Mouse (Mus musculus) A20 (cell line): ENCODE data around the gene 4430402I18Rik.

Experiments used
- DNase-seq: peaks from one replicate; pipeline ENCODE4 v3.0.0-alpha.2; 2011; ENCODE audit warnings: low read depth, low spot score

The 4430402I18Rik gene

DNA sequence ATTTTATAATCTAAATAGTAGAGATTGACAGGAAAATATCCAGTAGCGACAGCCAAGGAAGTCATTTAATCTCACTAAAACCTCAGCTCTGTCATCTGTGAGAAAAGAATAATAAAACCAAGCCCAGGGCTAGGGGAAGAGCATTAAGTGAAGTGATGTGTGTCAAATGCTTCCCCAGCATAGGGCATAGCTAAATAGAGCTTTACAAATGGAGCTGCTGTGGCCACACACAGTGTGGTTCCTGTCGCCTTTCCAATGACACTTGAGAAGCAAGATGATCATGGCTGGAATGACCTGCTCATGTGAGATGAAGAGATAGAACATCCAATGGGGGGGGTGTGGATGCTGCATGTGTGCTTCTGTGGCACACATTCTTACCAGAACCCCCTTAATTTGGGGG, 65.5 kb downstream of the 4430402I18Rik start:
- DNase-seq: no peak

GRCm38 (mm10) chr19:28900771-28901170, 66.8 kb downstream of the 4430402I18Rik start:
- no peak for DNase-seq

GRCm38 (mm10) chr19:28897497-28897896, 70.1 kb downstream of the 4430402I18Rik start:
- DNase-seq: no peak

DNA sequence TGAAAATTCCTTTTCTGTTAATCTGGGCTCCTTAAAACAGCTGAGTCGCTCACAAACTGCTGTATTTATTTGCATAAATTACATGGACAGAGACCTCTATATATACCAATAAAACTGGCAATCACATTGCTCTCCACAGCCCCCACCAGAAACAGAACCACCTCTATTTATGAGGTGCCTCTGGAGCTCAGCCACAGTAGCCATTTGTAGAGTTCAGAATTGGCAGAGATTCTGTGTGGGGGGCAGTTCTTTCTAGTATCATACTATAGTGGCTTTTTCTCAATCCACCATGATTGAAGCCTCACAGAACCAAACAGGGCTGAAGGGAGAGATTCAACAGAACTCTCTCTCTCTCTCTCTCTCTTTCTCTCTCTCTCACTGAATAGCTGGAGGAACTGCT, 71.0 kb downstream of the 4430402I18Rik start:
- DNase-seq: no peak

- DNase-seq: no peak
These were observed 75.7 kb downstream of the 4430402I18Rik start for GRCm38 (mm10) chr19:28891864-28892263.

DNA sequence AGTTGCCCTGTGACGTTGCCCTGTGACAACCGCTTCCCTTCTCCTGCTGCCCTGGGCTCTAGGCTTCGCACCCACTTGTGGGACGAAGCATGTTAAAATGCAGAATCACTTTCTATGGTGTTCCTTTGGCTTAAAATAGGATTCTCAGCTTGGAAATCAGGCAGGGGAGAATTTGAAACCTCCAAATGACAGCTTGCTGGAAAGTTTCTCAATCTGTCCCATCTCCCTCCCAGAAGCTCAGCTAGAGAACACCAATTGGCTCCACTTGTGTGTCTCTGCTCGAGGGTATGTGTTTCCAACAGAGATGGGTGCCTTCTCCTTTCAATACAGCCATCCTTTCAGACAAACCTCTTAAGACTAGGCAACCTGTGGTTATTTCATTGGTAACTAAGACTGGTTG, 76.4 kb downstream of the 4430402I18Rik start:
- no peak for DNase-seq

DNA sequence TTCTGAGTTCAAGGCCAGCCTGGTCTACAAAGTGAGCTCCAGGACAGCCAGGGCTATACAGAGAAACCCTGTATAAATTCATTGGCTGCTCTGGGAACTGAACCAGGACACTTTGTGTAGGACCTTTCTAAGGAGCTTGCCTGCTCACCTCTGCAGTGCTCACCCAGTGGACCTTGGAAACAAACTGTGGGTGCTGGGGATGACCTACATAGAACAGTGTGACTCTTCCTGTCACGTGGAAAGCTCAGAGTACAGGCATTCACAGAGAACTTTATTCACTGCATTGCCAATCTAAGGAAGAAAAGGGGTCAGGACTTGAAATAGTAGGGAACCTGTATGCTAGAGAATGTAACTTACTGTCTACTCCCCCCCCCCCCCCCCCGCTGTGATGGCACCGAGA, 78.3 kb downstream of the 4430402I18Rik start:
- DNase-seq: no peak

- no peak for DNase-seq
These were observed 79.1 kb downstream of the 4430402I18Rik start for GRCm38 (mm10) chr19:28888496-28888895.

- peak; percentile 26 for DNase-seq
These were observed 84.5 kb downstream of the 4430402I18Rik start for GRCm38 (mm10) chr19:28883126-28883525.

GRCm38 (mm10) chr19:28879476-28879875, 88.1 kb downstream of the 4430402I18Rik start:
- DNase-seq: no peak

DNA sequence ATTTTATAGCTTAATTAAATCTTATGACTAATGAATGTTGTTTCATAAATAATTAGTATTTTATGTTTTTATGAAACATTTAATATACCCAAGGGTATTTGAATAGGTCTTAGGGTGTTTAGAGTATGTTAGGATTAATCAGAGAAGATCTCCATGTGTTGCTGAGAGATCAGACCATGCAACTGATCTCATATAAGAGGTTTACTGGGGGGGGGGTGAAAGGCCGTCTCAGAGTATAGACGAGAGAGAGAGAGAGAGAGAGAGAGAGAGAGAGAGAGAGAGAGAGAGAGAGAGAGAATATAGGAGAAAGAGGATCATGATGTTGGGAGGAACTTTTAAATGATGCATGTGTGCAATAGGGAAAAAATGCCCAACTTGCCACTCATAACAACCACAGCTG, 97.2 kb downstream of the 4430402I18Rik start:
- DNase-seq: no peak

DNA sequence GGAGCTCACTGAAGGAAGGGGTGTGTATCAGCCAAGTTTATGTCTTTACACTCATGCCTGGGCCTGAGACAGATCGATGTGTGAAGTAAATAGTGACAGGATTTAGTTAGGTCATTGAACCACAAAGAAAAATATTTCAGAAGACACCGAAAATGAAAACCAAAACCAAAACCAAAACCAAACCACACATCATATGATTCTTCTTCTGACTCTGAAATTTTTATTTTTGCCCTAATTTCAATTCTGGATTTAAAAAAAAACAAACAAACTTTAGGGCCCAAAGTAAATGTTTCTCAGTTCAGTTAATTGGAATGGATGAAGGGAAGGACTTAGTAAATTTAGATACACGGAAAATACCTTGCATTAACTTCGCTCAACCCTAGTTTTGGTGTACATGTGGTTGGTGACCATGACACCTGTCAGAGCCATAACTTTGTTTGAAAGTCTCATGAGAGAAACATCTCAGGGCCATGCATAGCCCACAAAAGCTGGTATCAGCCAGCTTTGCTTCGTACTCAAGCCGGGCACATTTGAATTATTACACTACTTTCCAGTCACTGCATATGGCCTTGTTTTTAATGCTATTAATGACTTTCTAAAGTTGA, 98.2 kb downstream of the 4430402I18Rik start:
- DNase-seq: no peak

- DNase-seq: no peak
These were observed 102.1 kb downstream of the 4430402I18Rik start for GRCm38 (mm10) chr19:28865501-28865900.

- no peak for DNase-seq
These were observed 102.6 kb downstream of the 4430402I18Rik start for GRCm38 (mm10) chr19:28864981-28865380.

GRCm38 (mm10) chr19:28863626-28864025, 104.0 kb downstream of the 4430402I18Rik start:
- DNase-seq: no peak

DNA sequence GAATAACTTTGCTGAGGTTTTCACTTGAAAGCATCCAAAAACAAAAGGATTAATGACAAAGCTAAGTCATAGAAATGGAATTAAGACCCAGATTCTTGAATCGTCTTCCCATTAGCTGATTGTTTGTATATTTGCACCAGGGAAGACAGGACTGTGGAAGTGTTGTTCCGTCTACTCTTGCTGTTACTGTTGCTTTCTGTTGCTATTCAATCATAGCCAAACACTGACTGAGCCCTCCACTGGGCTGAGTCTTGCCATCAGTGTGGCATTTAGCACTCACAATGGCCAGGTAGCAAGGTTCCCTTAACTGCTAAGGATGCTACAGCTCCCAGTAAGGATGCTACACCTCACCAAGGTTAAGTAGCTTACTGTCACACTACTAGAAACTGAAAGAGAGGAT, 107.4 kb downstream of the 4430402I18Rik start:
- DNase-seq: no peak

DNA sequence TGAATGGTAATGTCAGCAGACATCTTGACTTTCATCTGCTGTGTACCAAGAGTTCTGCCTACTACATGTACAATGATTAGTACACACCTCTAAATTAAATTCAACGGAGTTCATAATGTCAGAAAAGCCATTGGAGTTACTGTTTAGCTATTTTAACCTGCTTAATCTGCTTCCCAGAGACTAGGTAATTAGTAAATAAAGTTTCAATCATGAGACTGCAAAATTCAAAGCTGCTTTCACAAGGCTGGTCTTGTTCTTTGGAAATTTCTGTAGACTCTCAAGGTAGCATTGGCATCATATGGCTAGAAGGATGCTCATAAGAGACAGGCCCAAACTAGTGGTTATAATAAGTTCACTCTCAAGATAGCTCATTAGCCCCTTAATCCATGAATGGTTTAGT, 112.8 kb downstream of the 4430402I18Rik start:
- no peak for DNase-seq

- DNase-seq: no peak
These were observed 115.6 kb downstream of the 4430402I18Rik start for GRCm38 (mm10) chr19:28852001-28852400.

- DNase-seq: no peak
These were observed 117.1 kb downstream of the 4430402I18Rik start for GRCm38 (mm10) chr19:28850510-28850909.

- no peak for DNase-seq
These were observed 122.5 kb downstream of the 4430402I18Rik start for GRCm38 (mm10) chr19:28844946-28845710.
